Mouse (Mus musculus): ENCODE data around the gene Cdk2.

DNA sequence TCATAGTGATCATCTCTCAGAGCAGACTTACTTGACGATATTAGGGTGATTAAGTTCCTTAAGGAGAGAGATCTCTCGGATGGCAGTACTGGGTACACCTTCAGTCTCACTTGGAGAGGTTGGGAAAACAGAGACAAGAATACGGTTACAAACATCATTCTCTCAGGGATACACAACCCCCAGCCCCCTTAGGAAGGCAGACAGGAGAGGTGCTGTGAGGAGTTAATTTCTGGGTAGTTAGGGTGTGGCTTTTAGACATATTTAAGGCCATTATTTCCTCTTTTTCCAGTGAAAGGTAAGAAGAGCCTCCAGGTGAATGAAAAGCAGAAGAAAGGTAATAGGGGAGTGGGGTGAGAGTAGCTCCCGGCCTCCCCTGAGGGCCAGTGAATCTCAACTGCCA lies 936 bp downstream of the Cdk2 start, which contains the start of gene Pmel:
- TF ChIP-seq POLR2A (IDR thresholded peaks at IDR 0.05; ENCODE audit: borderline replicate concordance, control insufficient read depth, low read depth, low read length): no peak
- no peak for TF ChIP-seq CTCF (IDR thresholded peaks at IDR 0.05; ENCODE audit: control insufficient read depth, insufficient read depth, low read length)

Data from bone marrow, adult 2 months (tissue).